Mouse (Mus musculus) lung, adult 2 months (tissue): ENCODE results near the gene Tap1.

Experiments
- CTCF ChIP-seq: fragments of 200-500 bp; IDR thresholded peaks from 2 replicates; pipeline ENCODE4 v1.5.1; 2011; ENCODE audit warnings: mild to moderate bottlenecking, low read length, control low read depth; ENCODE audit not compliant: insufficient read depth
- POLR2A ChIP-seq: fragments of 200-500 bp; IDR thresholded peaks from 2 replicates; pipeline ENCODE4 v1.6.1; 2011; ENCODE audit warnings: low read depth, mild to moderate bottlenecking, control low read depth, low read length, borderline replicate concordance; ENCODE audit errors: extremely low read depth

DNA sequence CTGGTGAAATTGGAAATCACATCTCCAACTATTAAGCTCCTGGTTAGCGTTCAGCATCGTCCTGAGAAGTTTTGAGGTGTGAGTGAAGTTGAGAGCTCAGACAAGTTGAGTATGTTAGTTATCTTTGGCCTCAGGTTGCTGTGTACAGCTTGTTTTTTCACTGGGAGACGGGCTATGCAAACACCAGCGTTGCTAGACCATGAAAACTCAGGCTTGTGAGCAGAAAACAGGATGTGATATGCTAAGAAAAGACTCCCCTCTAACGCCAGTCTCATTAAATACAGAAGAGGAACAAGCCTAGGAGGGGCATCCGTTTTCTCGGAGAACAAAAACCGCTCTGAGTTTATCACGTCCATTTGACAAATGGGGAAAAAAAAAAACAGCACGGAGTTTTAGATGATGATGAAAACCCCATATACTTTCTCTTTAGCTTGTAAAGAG is 52.3 kb downstream of the Tap1 start:
- TF ChIP-seq CTCF (no peak), POLR2A (peak; percentile 31; the same call in 1 of the 2 replicates)
